Mouse (Mus musculus) kidney, postnatal 0 days (tissue): ENCODE data around the gene Thbs1. TPM values are rescaled to one million over a fixed set of nuclear protein-coding genes. Genes with fewer than 3 reads are reported as not detected.

Experiments used
- ATAC-seq: fragments of 200-750 bp; cut with Nextera tagmentation; replicated peaks from 2 replicates; pipeline ENCODE4 v1.8.0; 2017; ENCODE audit warnings: low read depth, moderate number of reproducible peaks, moderate TSS enrichment, moderate library complexity; ENCODE audit not compliant: low FRiP score
- DNase-seq: peaks from one replicate; pipeline ENCODE4 v3.0.0-alpha.2; 2016; ENCODE audit warnings: low spot score
- H3K27ac ChIP-seq: fragments of 300-500 bp; sonication (generic); 2 replicates; pipeline ENCODE4 v1.5.1; 2014; ENCODE audit warnings: mild to moderate bottlenecking
- H3K27me3 ChIP-seq: fragments of 300-500 bp; sonication (generic); 2 replicates; pipeline ENCODE4 v1.6.1; 2014; ENCODE audit warnings: low read length, mixed read lengths; ENCODE audit not compliant: insufficient read depth
- H3K36me3 ChIP-seq: fragments of 300-500 bp; sonication (generic); 2 replicates; pipeline ENCODE4 v1.6.1; 2014; ENCODE audit warnings: low read length, mixed read lengths; ENCODE audit not compliant: insufficient read depth
- H3K4me1 ChIP-seq: fragments of 300-500 bp; sonication (generic); replicated peaks from 2 replicates; pipeline ENCODE4 v1.6.1; 2014; ENCODE audit warnings: antibody characterized with exemption, low read length, mixed read lengths; ENCODE audit not compliant: insufficient read depth
- H3K4me2 ChIP-seq: fragments of 300-500 bp; sonication (generic); 2 replicates; pipeline ENCODE4 v1.6.1; 2014; ENCODE audit warnings: mild to moderate bottlenecking, low read length, moderate library complexity, mixed read lengths
- H3K4me3 ChIP-seq: fragments of 300-500 bp; sonication (generic); replicated peaks from 2 replicates; pipeline ENCODE4 v1.5.1; 2014; ENCODE audit warnings: low read depth, low read length
- H3K9ac ChIP-seq: fragments of 300-500 bp; sonication (generic); 2 replicates; pipeline ENCODE4 v1.6.1; 2014; ENCODE audit warnings: low read depth, low read length
- H3K9me3 ChIP-seq: fragments of 300-500 bp; sonication (generic); replicated peaks from 2 replicates; pipeline ENCODE4 v1.6.1; 2016; ENCODE audit warnings: low read length, inconsistent platforms, mixed read lengths
- CTCF ChIP-seq: IDR thresholded peaks from 2 replicates; pipeline ENCODE4 v1.5.1; 2016; ENCODE audit warnings: antibody characterized with exemption, low read depth, mild to moderate bottlenecking, moderate library complexity
- WGBS: fragments of 180-500 bp; shearing (Covaris S2); extraction: QIAGEN DNeasy Blood & Tissue Kit; methylation state at CpG from one replicate; pipeline ENCODE4 v1.1.7; 2014; 5-methylcytosine and 5-hydroxymethylcytosine counted together
- polyA plus RNA-seq: library from polyadenylated mRNA; unstranded; fragments of >200 nt; fragmentation: Nextera tagmentation; extraction: Ambion mirVana; gene quantifications from 2 replicates; pipeline ENCODE4 v1.2.1, GENCODE M21; 2015

The Thbs1 gene
- polyA plus RNA-seq, 1 experiment from 2014 or later: 38.1 TPM

DNA sequence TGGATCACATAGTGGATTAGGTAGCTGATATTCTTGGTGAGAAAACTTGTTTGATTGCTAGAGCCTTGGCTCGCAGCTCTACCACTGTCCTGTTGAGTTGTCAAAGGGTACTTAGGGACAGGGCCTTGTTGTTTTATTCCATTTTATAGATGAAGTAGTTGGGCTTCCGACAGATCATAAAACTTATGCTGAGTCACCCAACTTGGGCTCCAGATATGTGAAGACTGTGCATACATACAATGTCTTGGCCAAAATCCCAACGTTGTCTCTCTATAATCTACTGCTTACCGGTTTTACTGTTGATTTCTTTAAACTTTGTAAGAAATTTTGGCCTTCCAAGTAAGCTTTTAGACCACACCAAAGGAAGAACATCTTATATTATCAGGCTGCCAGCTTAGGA lies 36.5 kb upstream of the Thbs1 start:
- ATAC-seq (no peak), DNase-seq (no peak)
- no peak overlapping the region for H3K4me2 ChIP-seq
- H3K4me1 ChIP-seq: no peaks in the 10 kb centered on the region
- no peaks in the 10 kb centered on the region for H3K36me3 ChIP-seq
- no peaks in the 10 kb centered on the region for H3K9me3 ChIP-seq
- H3K4me3 ChIP-seq: no peak overlapping the region
- no peak overlapping the region for H3K27ac ChIP-seq
- no peaks in the 10 kb centered on the region for H3K27me3 ChIP-seq
- 81% methylated on average over 4 of the region's 4 CpGs for WGBS
- no peak overlapping the region for H3K9ac ChIP-seq
- TF ChIP-seq CTCF: no peak

- Histone ChIP-seq H3K9me3 (no peaks in the 10 kb centered on the region), H3K36me3 (no peaks in the 10 kb centered on the region), H3K9ac (no peak overlapping the region), H3K4me3 (no peak overlapping the region), H3K27me3 (no peaks in the 10 kb centered on the region), H3K27ac (no peak overlapping the region), H3K4me2 (no peak overlapping the region), H3K4me1 (no peaks in the 10 kb centered on the region)
- ATAC-seq (no peak), DNase-seq (no peak)
- WGBS: 75% methylated on average over 4 of the region's 4 CpGs
- TF ChIP-seq CTCF: no peak
These were observed 32.5 kb upstream of the Thbs1 start for GRCm38 (mm10) chr2:118079131-118079530.

DNA sequence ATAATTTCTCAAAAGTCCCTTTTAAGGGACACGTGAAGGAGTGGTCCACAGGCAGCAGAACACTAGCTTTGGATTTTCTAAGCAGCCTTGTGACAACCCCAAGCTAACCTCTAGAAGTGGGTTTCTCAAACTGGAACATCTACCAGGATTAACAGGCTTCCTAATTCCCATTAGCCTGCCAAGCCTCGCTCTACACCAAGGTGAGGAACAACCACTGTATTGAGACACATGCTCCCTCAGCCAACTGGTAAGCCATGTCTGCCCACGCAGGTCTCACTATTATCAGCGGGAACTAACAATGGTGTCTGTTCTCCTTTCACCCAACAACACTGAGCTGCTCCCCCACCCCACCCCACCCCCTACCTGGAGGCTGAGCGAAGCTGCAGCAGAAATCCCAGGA lies 30.1 kb upstream of the Thbs1 start:
- ATAC-seq (no peak), DNase-seq (no peak)
- Histone ChIP-seq H3K27ac (no peak overlapping the region), H3K4me3 (no peak overlapping the region), H3K9me3 (no peaks in the 10 kb centered on the region), H3K27me3 (no peaks in the 10 kb centered on the region), H3K4me1 (no peaks in the 10 kb centered on the region), H3K36me3 (no peaks in the 10 kb centered on the region), H3K4me2 (no peak overlapping the region), H3K9ac (no peak overlapping the region)
- WGBS: 90% methylated on average over 5 of the region's 5 CpGs
- no peak for TF ChIP-seq CTCF

- DNase-seq (no peak), ATAC-seq (no peak)
- no peak overlapping the region for H3K9ac ChIP-seq
- H3K9me3 ChIP-seq: no peaks in the 10 kb centered on the region
- H3K27me3 ChIP-seq: no peaks in the 10 kb centered on the region
- TF ChIP-seq CTCF: no peak
- 55% methylated on average over 6 of the region's 6 CpGs for WGBS
- H3K36me3 ChIP-seq: no peaks in the 10 kb centered on the region
- H3K4me2 ChIP-seq: no peak overlapping the region
- no peaks in the 10 kb centered on the region for H3K4me1 ChIP-seq
- no peak overlapping the region for H3K27ac ChIP-seq
- H3K4me3 ChIP-seq: no peak overlapping the region
These were observed 28.0 kb upstream of the Thbs1 start for GRCm38 (mm10) chr2:118083652-118084051.

DNA sequence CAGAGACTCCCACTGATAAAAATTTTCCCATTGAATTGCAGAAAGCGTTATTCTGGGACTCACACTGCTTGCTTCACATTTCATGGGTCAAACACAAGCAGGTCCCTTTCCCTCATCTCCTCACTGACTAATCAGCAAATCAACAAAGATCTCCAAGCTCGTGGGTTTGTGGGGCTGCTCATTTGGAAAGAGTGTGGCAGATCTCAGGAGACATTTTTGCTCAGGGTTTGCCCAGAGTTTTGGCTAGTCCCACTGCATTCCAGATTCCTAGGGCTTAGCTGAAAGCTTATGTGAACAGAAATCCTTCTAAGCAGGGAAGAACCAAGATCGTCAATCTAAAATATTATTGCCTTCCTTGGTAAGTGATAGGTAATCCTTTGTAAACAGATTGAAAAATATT lies 27.0 kb upstream of the Thbs1 start:
- H3K27ac ChIP-seq: no peak overlapping the region
- DNase-seq (no peak), ATAC-seq (no peak)
- 75% methylated on average over 3 of the region's 3 CpGs for WGBS
- H3K9ac ChIP-seq: no peak overlapping the region
- no peaks in the 10 kb centered on the region for H3K27me3 ChIP-seq
- no peak overlapping the region for H3K4me3 ChIP-seq
- TF ChIP-seq CTCF: no peak
- H3K4me2 ChIP-seq: no peak overlapping the region
- H3K4me1 ChIP-seq: no peaks in the 10 kb centered on the region
- H3K36me3 ChIP-seq: no peaks in the 10 kb centered on the region
- no peaks in the 10 kb centered on the region for H3K9me3 ChIP-seq

DNA sequence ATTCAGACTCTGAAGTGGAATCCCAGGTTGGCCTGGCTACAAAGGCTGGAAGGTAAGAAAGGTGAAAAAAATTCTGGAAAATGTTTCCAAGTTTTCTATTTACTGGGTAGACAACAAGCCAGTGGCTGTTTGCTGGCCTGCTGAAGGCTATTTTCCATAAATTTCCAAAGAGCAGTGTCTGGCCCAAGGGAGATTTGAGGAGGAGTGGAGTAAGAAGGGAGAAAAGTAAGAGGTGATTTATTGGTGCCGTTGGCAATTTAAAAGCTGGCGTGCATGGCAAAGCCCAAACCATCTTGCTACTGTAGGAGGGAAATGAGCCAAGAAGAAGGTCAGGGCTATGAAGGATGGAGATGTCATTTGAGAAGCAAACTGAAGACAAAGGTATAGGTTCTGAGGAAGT lies 26.0 kb upstream of the Thbs1 start:
- Histone ChIP-seq H3K27me3 (no peaks in the 10 kb centered on the region), H3K36me3 (no peaks in the 10 kb centered on the region), H3K4me2 (no peak overlapping the region), H3K4me1 (no peaks in the 10 kb centered on the region), H3K27ac (no peak overlapping the region), H3K9me3 (no peaks in the 10 kb centered on the region), H3K4me3 (no peak overlapping the region), H3K9ac (no peak overlapping the region)
- TF ChIP-seq CTCF: no peak
- WGBS: 50% methylated on average over 2 of the region's 2 CpGs
- ATAC-seq (no peak), DNase-seq (no peak)

- no peaks in the 10 kb centered on the region for H3K9me3 ChIP-seq
- H3K4me3 ChIP-seq: no peak overlapping the region
- no peaks in the 10 kb centered on the region for H3K27me3 ChIP-seq
- peak; percentile 39 for DNase-seq
- no peaks in the 10 kb centered on the region for H3K36me3 ChIP-seq
- H3K9ac ChIP-seq: no peak overlapping the region
- no peak for ATAC-seq
- H3K4me1 ChIP-seq: no peaks in the 10 kb centered on the region
- no peak for TF ChIP-seq CTCF
- H3K27ac ChIP-seq: no peak overlapping the region
- H3K4me2 ChIP-seq: no peak overlapping the region
- WGBS: 37% methylated on average over 10 of the region's 10 CpGs
These were observed 24.5 kb upstream of the Thbs1 start for GRCm38 (mm10) chr2:118087044-118087726.
